Mouse (Mus musculus): Measurements from ENCODE around the gene Ugt8a.

Gene Ugt8a

GRCm38 (mm10) chr3:125938092-125938755 is at the start of gene Ugt8a:
Gene Ugt8a, minus strand, starts transcription at chr3:125938619.
- peak in 1 of 2 experiments; percentile 20 for DNase-seq (ENCODE audit: inconsistent age in 2 of 2, low spot score in 1 of 2)

GRCm38 (mm10) chr3:125986639-125987038 is 48.2 kb upstream of the Ugt8a start:
- no peak for DNase-seq (ENCODE audit: inconsistent age in 2 of 2, low spot score in 1 of 2)

GRCm38 (mm10) chr3:125983707-125984420 is 45.4 kb upstream of the Ugt8a start:
- no peak for DNase-seq (ENCODE audit: inconsistent age in 2 of 2, low spot score in 1 of 2)

GRCm38 (mm10) chr3:125979475-125979874 is 41.1 kb upstream of the Ugt8a start:
- no peak for DNase-seq (ENCODE audit: inconsistent age in 2 of 2, low spot score in 1 of 2)

GRCm38 (mm10) chr3:125975899-125976298 is 37.5 kb upstream of the Ugt8a start:
- no peak for DNase-seq (ENCODE audit: inconsistent age in 2 of 2, low spot score in 1 of 2)

- no peak for DNase-seq (ENCODE audit: inconsistent age in 2 of 2, low spot score in 1 of 2)
These were observed 31.0 kb upstream of the Ugt8a start for GRCm38 (mm10) chr3:125969458-125969857.

- no peak for DNase-seq (ENCODE audit: inconsistent age in 2 of 2, low spot score in 1 of 2)
These were observed 17.9 kb upstream of the Ugt8a start for GRCm38 (mm10) chr3:125956196-125956885.

GRCm38 (mm10) chr3:125954881-125955280 is 16.5 kb upstream of the Ugt8a start:
- DNase-seq (ENCODE audit: inconsistent age in 2 of 2, low spot score in 1 of 2): no peak

- no peak for DNase-seq (ENCODE audit: inconsistent age in 2 of 2, low spot score in 1 of 2)
These were observed 2.4 kb upstream of the Ugt8a start for GRCm38 (mm10) chr3:125940811-125941210.

- DNase-seq (ENCODE audit: inconsistent age in 2 of 2, low spot score in 1 of 2): no peak
These were observed 314 bp upstream of the Ugt8a start for GRCm38 (mm10) chr3:125938756-125939109.

- peak in 1 of 2 experiments; percentile 16 for DNase-seq (ENCODE audit: inconsistent age in 2 of 2, low spot score in 1 of 2)
These were observed 805 bp downstream of the Ugt8a start for GRCm38 (mm10) chr3:125937536-125938091.

GRCm38 (mm10) chr3:125935796-125936195 is 2.6 kb downstream of the Ugt8a start:
- no peak for DNase-seq (ENCODE audit: inconsistent age in 2 of 2, low spot score in 1 of 2)

GRCm38 (mm10) chr3:125932594-125933237 is 5.7 kb downstream of the Ugt8a start:
- DNase-seq (ENCODE audit: inconsistent age in 2 of 2, low spot score in 1 of 2): no peak

- DNase-seq (ENCODE audit: inconsistent age in 2 of 2, low spot score in 1 of 2): no peak
These were observed 7.4 kb downstream of the Ugt8a start for GRCm38 (mm10) chr3:125931059-125931458.

- DNase-seq (ENCODE audit: inconsistent age in 2 of 2, low spot score in 1 of 2): peak in 1 of 2 experiments; percentile 27
These were observed 17.5 kb downstream of the Ugt8a start for GRCm38 (mm10) chr3:125920876-125921275.

- DNase-seq (ENCODE audit: inconsistent age in 2 of 2, low spot score in 1 of 2): no peak
These were observed 39.4 kb downstream of the Ugt8a start for GRCm38 (mm10) chr3:125898976-125899375.

GRCm38 (mm10) chr3:125887109-125887508 is 51.3 kb downstream of the Ugt8a start:
- no peak for DNase-seq (ENCODE audit: inconsistent age in 2 of 2, low spot score in 1 of 2)

- no peak for DNase-seq (ENCODE audit: inconsistent age in 2 of 2, low spot score in 1 of 2)
These were observed 53.5 kb downstream of the Ugt8a start for GRCm38 (mm10) chr3:125884879-125885278.

GRCm38 (mm10) chr3:125884423-125884822 is 54.0 kb downstream of the Ugt8a start:
- peak in 1 of 2 experiments; percentile 34 for DNase-seq (ENCODE audit: inconsistent age in 2 of 2, low spot score in 1 of 2)

- DNase-seq (ENCODE audit: inconsistent age in 2 of 2, low spot score in 1 of 2): no peak
These were observed 55.4 kb downstream of the Ugt8a start for GRCm38 (mm10) chr3:125883009-125883408.

- no peak for DNase-seq (ENCODE audit: inconsistent age in 2 of 2, low spot score in 1 of 2)
These were observed 56.6 kb downstream of the Ugt8a start for GRCm38 (mm10) chr3:125881835-125882234.

Measured in adrenal gland, adult (tissue).